Mouse (Mus musculus) common myeloid progenitor, adult 5-6 weeks (primary cell): ENCODE measurements around the gene Kpna7. TPM values are rescaled to one million over a fixed set of nuclear protein-coding genes. Genes with fewer than 3 reads are reported as not detected.
"Not testable (repeated sequence)": the region's sequence is repeated elsewhere in the genome, so short reads cannot be mapped to it uniquely, and the experiment has no call there.

Source experiments
- ATAC-seq: replicated peaks from 2 replicates; pipeline ENCODE4 v1.8.0; 2016; ENCODE audit warnings: low read depth, mild to moderate bottlenecking, moderate TSS enrichment, inconsistent platforms; ENCODE audit not compliant: poor library complexity, severe bottlenecking
- total RNA-seq: library from RNA; stranded (forward); fragments of 200-1000, 187-1606 nt; gene quantifications from 2 replicates; pipeline ENCODE4 v1.2.3, GENCODE M21; 2017

Kpna7 gene
- not detected in 2 replicates for total RNA-seq

DNA sequence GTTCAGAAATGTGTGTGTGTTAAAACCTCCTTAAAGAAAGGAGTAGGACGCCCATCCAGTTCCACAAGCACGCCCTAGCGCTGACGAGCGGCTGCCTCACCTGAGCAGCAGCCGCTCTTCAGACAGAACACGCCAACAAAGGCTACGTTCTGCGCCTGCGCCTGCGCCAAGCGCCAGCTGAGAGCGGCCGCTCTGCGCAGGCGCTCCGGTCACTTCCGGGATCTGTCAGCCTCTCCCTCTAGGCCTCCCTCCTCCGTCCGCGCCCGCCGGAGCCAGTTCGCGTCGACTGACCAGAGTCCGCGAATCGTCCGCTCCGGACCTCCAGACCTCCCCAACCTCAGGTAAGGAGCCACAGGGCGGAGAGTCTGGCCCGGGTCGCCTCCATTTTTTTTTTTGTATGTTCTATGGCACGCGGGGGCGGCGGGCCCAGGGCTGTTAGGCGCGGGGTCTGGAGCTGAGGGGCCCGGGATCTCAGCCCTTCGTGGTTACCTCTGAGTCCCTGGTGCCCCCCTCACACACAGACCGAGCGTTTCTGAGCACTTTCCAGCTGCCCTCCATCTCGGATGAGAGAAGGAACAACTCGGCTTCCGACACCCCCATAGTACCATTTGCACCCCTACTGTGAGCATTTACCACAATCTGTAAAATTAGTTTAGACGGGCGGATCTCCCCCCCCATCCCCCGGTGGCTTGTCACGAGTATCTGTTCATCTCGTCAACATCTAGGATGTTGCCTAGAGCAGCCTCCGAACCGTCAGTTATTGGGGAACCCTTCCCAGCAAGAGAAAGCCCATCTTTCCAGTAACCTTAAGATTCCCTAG, at the start of gene Kpna7, which contains the start of gene Arpc1a:
TSS of gene Kpna7 (minus strand) at position 399 of the 820 bp plus-strand sequence.
TSS of gene Arpc1a (plus strand) at position 199 of the 820 bp plus-strand sequence.
- ATAC-seq: peak; percentile 94

DNA sequence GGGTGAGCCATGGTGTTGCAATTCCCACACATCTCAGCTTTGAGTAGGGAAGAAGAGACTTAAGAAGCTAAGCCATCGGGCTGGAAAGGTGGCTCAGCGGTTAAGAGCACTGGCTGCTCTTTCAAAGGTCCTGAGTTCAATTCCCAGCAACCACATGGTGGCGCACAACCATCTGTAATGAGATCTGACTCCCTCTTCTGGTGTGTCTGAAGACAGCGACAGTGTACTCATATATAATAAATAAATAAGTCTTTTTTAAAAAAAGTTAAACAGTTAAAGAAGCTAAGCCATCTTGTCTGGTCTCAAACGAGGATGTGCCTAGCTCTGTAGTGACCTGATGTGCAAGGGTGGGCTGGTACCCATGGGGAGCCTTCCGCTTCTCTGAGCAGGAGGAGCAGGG, 49.4 kb upstream of the Kpna7 start:
- ATAC-seq: not testable (repeated sequence)

DNA sequence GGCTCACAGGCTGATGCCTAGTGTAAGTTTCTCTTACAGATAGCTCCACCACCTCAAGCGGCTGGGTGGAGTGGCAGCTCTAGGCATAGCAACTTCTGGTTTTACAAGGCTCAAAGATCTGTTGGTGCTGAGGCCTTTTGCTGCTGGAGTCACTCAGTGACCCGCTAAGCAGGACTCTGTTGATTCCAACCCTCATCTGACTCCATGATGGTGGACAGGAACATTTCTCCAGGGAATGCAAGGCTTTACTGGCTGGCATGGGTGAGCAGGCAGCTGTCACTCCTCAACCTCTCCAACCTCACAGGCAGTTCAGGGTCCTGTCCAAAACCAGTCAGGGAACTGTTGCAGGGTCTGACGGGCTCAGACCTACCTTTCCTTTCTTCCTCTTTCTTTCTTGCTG, 47.2 kb upstream of the Kpna7 start:
- ATAC-seq: 0 out of 2 replicates have a peak, but pooled peaks have one; percentile 26

DNA sequence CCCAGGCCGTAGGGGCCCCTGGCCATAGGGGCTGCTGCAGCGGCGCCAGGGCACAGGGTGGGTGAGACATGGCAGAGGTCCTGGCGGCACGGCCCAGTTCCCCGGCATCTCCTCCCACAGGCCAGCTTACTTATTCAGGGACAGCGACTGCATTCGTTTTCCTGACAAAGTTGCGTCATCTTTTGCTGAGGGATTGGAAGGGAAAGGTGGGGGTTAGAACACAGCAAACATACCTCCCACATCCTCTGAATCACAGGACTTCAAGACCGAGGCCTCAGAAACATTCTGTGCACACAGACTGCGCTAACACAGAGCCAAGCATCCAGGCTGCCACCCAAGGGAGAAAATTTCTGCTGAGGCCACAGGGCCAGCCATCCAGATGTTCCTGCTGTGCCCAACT, 46.4 kb upstream of the Kpna7 start:
- ATAC-seq: no peak

DNA sequence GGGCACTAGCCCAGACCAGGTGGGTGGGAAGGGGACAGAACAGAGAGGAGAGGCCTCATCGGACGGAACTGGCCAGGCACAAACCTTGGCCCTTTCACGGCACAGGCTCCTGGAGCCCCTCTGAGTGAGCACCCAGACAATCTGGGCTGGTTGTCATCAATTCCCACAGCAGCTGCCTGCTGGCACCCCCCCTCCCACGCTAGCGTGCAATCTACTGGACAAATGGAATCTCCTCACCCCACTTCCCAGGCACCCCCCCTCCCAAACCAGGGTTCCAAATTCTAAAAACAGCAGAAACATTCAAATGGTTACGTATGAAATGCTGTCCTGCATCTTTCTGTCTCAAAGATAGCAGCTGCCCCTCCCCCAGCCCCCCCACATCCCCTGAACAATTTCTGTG, 45.9 kb upstream of the Kpna7 start:
- ATAC-seq: not testable (repeated sequence)

DNA sequence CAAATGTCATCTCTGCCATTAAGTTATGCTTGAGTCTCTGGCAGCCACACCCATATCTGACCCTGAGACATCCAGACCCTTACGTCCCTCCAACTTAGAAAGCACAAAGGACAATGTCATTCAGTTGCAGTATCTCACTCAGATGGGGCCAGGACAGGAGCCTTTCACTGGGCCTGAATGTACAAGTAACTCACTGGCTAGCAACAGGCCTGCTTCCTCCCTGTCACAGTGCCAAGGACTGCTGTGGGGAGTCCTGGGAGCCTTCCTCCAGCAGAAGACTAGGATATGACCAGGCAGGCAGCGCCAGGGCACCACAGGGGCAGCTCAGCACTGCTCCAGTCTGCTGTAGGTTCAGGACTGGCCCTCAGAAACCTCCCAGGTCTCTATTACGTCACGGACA, 45.3 kb upstream of the Kpna7 start:
- no peak for ATAC-seq

DNA sequence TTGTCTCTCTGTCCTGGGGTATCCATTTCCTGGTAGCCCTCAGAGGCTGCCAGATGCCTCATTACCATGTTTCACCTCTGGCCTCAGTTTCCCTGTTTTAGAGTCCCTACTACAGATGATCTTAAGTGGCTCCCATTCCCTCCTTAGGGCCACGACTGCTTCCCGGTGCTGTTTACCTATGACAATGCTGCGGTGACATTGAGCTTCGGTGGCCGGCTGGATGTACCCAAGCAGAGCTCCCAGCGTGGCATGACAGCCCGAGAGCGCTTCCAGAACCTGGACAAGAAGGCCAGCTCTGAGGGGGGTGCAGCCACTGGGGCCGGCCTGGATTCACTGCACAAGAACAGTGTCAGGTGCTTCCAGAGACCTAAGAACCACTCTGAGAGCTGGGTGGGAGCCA, 42.8 kb upstream of the Kpna7 start:
- ATAC-seq: no peak

DNA sequence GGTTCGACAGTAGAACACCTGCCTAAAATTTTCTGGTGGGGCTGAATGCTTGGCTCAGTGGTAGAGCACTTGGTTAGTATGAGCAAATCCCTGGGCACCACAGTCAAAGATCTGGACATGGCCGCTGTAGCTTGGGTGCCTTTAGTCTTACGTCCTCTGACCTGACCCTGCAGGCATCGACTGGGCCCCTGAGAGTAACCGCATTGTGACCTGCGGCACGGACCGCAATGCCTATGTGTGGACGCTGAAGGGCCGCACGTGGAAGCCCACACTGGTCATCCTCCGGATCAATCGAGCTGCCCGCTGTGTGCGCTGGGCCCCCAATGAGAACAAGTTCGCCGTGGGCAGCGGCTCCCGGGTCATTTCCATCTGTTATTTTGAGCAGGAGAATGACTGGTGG, 39.6 kb upstream of the Kpna7 start:
- ATAC-seq: no peak

DNA sequence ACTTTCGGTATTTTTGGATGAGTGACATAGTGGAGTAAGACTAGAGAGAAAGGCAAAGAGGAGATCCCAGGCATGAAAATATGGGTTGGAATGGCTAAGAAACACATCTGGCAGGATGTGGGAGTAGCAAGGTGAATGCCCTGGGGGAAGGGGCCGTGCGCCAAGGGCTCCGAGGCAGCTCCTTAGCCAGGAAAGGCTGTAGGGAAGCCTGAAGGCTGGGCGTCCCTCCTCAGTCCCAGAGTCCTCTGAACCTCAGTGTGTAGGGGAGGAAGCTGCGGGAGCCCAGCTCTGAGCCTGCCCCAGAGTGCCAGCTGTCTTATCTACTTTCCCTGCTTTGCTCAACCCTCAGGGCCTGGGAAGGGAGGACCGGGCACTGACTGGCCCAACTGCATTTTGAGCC, 37.1 kb upstream of the Kpna7 start:
- no peak for ATAC-seq

DNA sequence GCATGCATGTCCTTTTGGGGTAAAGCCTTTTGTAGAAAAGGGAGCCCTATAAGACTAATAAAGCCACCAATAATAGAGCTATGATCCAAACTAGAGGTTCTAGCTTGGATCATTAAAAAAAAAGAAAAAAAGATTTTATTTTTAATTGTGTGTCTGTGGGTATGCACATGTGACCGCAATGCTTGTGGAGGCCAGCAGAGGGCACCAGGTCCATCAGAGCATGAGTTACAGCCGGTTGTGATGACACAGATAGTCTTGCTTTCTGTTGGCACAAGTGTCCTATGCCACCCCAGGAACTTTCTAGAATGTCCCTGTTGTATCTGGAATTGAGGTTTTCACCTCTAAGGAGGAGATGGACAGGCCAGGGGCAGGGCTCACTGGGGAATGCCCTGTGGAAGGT, 35.6 kb upstream of the Kpna7 start:
- ATAC-seq: no peak

DNA sequence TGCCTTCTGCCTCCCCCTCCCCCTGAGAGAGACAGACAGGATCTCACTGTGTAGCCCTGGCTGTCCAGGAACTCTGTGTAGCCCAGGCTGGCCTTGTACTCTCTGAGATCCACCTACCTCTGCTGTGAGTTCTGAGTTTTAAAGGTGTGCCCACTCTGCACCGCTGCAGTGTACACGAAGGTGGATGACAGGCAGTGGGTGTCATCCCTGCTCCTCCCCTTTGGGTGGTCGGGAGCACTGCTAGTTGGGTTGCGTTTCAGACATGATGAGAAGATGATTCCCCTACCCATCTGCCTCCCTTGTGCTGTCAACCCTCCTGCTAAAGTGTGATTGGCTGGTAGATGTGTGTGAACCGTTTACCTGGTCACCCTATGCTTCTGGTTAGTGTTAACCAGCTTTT, 34.6 kb upstream of the Kpna7 start:
- ATAC-seq: no peak

DNA sequence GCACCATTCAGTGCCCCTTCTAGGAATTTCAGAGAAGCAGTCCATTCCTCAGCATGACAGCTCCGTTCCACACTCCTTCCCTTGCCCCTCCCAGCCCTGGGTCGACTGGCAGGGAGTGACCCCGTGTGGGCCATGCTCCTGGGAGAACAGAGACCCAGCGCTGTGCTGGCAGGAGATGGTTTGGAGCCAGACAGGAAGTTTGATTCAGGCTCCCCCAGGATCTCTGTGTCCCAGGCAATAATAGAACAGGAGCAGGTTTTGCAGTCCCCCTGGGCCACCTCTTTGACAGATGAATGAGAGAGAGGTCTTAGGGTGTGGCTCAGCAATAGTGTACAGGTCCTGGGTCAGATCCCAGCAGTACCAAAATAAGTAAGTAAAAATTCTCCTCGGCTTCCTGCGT, 34.2 kb upstream of the Kpna7 start:
- no peak for ATAC-seq

DNA sequence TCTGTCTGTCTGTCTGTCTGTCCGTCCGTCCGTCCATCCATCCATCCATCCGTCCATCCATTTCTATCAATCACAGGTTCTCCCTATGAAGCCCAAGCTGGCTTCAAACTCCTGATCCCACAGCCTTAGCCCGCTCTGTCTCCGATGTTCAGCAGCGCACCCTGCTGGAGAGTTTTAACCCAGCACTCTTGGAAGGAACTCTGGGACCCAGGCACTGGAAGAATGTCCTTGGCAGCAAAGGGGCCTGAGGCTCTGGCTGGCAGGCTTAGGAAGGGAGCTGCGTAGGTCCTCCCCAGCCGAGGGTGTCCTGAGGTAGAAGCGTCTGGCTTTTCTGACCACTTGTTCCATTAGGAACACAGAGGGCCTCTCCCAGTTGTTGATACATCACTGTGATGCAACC, 33.1 kb upstream of the Kpna7 start:
- ATAC-seq: peak; percentile 14; the same call in 1 of the 2 replicates

DNA sequence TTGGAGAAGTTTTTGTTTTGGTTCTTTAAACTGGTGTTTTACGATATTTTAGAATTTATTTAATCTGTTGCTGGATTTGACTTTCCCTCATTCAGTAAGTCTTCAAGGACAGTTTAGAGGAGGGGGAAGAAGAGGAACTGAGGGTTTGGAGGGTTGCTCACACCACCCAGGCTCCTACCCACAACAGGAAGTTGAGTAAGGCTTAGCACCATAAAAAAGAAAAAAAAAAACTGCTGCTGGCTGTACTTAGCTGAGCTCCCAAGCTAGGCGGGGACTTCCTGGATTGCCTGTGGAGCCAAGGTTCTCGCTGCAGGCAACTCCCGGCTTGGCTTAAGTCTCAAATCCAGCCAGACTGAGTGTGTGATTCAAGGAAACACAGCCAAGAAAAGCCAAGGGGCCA, 32.5 kb upstream of the Kpna7 start:
- peak; percentile 67 for ATAC-seq

DNA sequence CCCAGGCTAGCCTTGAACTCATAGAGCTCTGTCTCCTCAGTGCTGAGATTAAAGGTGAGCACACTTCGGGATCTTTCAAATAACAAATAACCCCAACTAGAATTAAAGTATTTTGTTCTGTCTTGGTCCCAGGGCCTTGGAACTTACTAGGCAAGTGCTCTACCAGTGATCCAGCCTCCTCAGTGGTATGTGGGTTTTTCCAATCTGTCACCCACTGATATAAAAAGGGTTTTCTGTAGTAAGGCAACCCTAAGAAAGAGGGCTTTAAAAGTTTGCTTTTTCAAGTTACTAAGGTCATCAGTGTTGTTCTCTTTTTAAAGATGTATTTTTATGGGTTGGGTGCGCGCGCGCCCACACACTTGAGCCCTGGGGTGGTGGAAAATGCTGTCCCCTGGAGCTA, 31.9 kb upstream of the Kpna7 start:
- no peak for ATAC-seq

DNA sequence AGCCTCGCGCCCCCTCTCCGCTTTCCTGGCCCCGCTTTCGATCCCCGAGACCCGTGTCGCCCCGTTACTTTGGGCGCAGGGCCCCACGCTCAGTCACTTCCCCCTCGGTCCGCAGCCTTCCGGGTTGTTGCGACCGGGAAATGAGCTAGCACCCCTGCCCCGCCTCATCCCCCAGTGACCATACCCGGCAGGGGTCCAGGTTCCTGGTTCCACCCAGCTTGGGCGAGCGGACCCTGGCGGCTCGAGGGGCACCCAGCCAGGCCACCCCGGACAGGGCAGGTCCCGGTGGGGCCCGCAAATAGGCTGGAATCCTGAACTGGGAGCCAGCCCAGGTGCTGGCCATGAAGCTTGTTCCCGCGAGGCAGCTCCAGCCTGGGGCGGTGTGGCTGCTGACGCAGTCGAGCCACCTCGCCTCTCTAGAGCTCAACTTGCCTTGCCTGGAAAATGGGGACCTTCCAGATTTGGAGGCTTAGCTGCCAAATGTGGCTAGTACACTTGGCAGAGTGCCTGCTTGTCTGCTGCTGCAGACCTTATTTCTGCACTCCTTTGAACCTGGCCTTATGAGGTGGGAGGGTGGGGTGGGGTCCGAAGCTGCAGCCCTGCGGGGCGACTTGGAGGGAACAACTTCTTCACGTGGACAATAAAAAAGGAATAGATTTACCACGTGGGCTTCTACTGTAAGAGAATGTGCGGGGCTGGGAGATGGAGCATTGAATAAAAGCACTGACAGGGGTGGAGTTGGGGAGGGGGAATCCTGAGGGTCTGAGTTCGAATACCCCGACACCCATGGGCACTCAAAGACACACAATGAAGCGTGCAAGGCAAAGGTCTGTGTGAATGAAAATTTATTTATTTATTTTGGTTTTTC, 31.0 kb upstream of the Kpna7 start:
- ATAC-seq: peak; percentile 56

DNA sequence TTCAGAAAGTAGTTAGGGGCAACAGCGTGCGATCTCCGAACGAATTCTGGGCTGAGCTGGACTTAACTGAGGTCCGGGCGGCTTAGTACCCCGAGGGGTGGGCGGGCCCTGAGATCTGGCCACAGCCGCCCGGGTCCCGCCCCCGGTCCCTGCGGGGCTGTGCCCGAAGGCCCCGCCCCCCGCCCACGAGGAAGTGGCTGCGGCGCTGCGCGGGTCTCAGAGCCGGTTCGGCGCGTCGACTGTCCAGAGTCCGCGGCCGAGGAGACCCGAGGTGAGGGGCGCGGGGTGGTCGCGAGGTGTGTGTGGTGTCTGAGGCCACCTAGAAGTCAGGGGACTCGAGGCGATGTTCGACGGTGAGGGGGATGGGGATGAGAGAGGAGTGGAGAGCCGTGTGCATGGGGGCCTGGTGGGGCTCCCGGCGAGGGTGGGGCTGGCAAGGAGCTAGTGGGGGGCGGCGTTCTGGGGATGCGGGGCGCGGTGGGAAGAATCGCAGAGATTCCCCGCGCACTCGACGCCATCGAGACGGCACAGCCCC, 30.3 kb upstream of the Kpna7 start, which contains the start of gene Arpc1b:
TSS of gene Arpc1b (plus strand) at position 145 of the 535 bp plus-strand sequence.
- peak; percentile 52 for ATAC-seq

DNA sequence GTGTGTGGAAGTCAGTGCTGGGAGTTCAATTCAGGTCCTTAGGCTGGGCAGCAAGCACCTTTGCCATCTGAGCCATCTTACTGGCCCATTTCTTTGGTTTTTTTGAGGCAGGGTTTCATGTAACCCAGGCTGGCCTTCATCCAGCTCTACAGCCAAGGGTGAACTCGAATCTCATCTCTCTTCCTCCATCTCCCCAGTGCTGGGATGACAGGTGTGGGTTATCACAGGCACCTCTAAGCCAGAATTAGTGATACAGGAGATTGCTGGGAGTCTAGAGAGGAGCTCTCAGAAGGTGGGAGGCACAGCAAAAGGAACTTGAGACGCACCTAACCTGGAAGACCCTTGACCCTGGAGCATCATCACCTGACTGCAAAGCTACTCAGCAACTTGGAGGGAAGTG, 29.6 kb upstream of the Kpna7 start:
- no peak for ATAC-seq

DNA sequence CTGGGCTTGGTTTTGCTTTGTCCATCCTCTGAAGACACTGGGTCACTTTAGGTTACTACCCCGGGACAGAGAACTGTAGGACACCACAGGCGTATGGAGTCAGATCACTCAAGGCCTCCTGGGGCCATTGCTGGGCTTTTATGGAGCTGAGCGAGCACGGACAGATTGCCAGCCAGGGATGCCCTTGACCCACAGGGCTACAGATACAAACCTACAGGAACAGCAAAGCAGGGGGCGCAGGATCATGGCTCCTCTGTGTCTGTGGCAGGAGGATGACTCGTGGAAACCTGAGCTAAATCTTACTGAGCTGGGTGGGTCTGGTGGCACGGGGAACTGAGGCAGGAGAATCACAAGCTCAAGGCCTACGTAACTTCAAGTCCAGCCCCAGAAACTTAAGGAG, 28.7 kb upstream of the Kpna7 start:
- ATAC-seq: no peak

DNA sequence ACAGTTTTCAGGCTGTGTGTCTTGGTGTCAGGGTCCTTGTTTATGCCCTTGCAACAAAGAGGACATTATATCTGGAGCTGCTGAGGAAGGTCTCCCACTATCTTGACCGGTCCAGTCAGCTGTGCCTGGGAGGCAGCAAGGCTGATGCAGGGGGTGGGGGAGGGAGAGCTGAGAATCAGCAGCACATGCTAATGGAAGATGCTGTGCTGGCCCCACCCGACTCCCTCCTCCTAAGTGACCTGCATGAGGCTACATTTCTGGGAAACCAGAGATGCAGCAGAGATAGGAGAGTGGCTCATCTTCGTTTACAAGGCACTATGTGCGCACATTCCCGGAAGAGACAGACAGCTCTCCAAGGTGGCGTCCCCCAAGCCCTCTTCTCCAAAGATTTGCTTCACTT, 26.6 kb upstream of the Kpna7 start:
- no peak for ATAC-seq
